Mouse (Mus musculus): ENCODE measurements around the gene Olfr1263. TPM values are rescaled to one million over a fixed set of nuclear protein-coding genes. Genes with fewer than 3 reads are reported as not detected.

Olfr1263 gene
- polyA plus RNA-seq (2014; fragmentation: Nextera tagmentation; extraction: Ambion mirVana): not detected in 2 replicates

- no peaks in the 10 kb centered on the region for H3K9me3 ChIP-seq (ENCODE audit: control insufficient read depth, low read length)
- no peaks in the 10 kb centered on the region for H3K36me3 ChIP-seq (ENCODE audit: control insufficient read depth, insufficient read depth, low read length)
- H3K27ac ChIP-seq (ENCODE audit: low read depth, low read length): no peak within 1 kb of the TSS
- H3K4me3 ChIP-seq (ENCODE audit: low read depth, low read length): no peak within 1 kb of the TSS
- 77% methylated on average over 2 of the region's 2 CpGs for whole genome bisulfite sequencing
- no peak for ATAC-seq (ENCODE audit: low read depth)
- no peaks in the 10 kb centered on the region for H3K4me1 ChIP-seq (ENCODE audit: control insufficient read depth, insufficient read depth, low read length)
- H3K27me3 ChIP-seq (ENCODE audit: control insufficient read depth, insufficient read depth, low read length): no peaks in the 10 kb centered on the region
- H3K4me2 ChIP-seq (ENCODE audit: low read depth, low read length): no peak within 1 kb of the TSS
- no peak within 1 kb of the TSS for H3K9ac ChIP-seq (replicated peaks; ENCODE audit: low read depth, low read length)
Observed at GRCm38 (mm10) chr2:90011831-90012230, at the start of gene Olfr1263. TSS of gene Olfr1263 (plus strand) at chr2:90012131.

GRCm38 (mm10) chr2:89974184-89974583 lies 37.7 kb upstream of the Olfr1263 start, which contains the start of gene Olfr1260:
TSS of gene Olfr1260 (plus strand) at chr2:89974340.
- Histone ChIP-seq H3K4me1 (ENCODE audit: control insufficient read depth, insufficient read depth, low read length) (no peaks in the 10 kb centered on the region), H3K36me3 (ENCODE audit: control insufficient read depth, insufficient read depth, low read length) (no peaks in the 10 kb centered on the region), H3K4me2 (ENCODE audit: low read depth, low read length) (no peak within 1 kb of the TSS), H3K9me3 (ENCODE audit: control insufficient read depth, low read length) (no peaks in the 10 kb centered on the region), H3K9ac (replicated peaks; ENCODE audit: low read depth, low read length) (no peak within 1 kb of the TSS), H3K27ac (ENCODE audit: low read depth, low read length) (no peak within 1 kb of the TSS), H3K27me3 (ENCODE audit: control insufficient read depth, insufficient read depth, low read length) (no peaks in the 10 kb centered on the region), H3K4me3 (ENCODE audit: low read depth, low read length) (no peak within 1 kb of the TSS)
- peak; percentile 61; the same call in 1 of the 2 replicates for ATAC-seq (ENCODE audit: low read depth)
- 39% methylated on average over 2 of the region's 2 CpGs for WGBS

- H3K4me3 ChIP-seq (ENCODE audit: low read depth, low read length): no peak overlapping the region
- no peaks in the 10 kb centered on the region for H3K4me1 ChIP-seq (ENCODE audit: control insufficient read depth, insufficient read depth, low read length)
- ATAC-seq (ENCODE audit: low read depth): no peak
- H3K27me3 ChIP-seq (ENCODE audit: control insufficient read depth, insufficient read depth, low read length): no peaks in the 10 kb centered on the region
- no peak overlapping the region for H3K4me2 ChIP-seq (ENCODE audit: low read depth, low read length)
- H3K9me3 ChIP-seq (ENCODE audit: control insufficient read depth, low read length): no peaks in the 10 kb centered on the region
- no peak overlapping the region for H3K9ac ChIP-seq (replicated peaks; ENCODE audit: low read depth, low read length)
- WGBS: 92% methylated on average over 2 of the region's 2 CpGs
- no peak overlapping the region for H3K27ac ChIP-seq (ENCODE audit: low read depth, low read length)
- no peaks in the 10 kb centered on the region for H3K36me3 ChIP-seq (ENCODE audit: control insufficient read depth, insufficient read depth, low read length)
Observed at GRCm38 (mm10) chr2:89977709-89978108, 34.2 kb upstream of the Olfr1263 start.

- Histone ChIP-seq H3K9me3 (ENCODE audit: control insufficient read depth, low read length) (no peaks in the 10 kb centered on the region), H3K9ac (replicated peaks; ENCODE audit: low read depth, low read length) (no peak within 1 kb of the TSS), H3K4me2 (ENCODE audit: low read depth, low read length) (no peak within 1 kb of the TSS), H3K27me3 (ENCODE audit: control insufficient read depth, insufficient read depth, low read length) (no peaks in the 10 kb centered on the region), H3K4me3 (ENCODE audit: low read depth, low read length) (no peak within 1 kb of the TSS), H3K4me1 (ENCODE audit: control insufficient read depth, insufficient read depth, low read length) (no peaks in the 10 kb centered on the region), H3K36me3 (ENCODE audit: control insufficient read depth, insufficient read depth, low read length) (no peaks in the 10 kb centered on the region), H3K27ac (ENCODE audit: low read depth, low read length) (no peak within 1 kb of the TSS)
- no peak for ATAC-seq (ENCODE audit: low read depth)
Observed at GRCm38 (mm10) chr2:89990921-89991320, 21.0 kb upstream of the Olfr1263 start, which contains the start of gene Olfr1261. TSS of gene Olfr1261 (plus strand) at chr2:89991221.

GRCm38 (mm10) chr2:89999845-90000244 lies 12.1 kb upstream of the Olfr1263 start, which contains the start of gene Olfr1262:
TSS of gene Olfr1262 (plus strand) at chr2:90000145.
- no peaks in the 10 kb centered on the region for H3K4me1 ChIP-seq (ENCODE audit: control insufficient read depth, insufficient read depth, low read length)
- no peak within 1 kb of the TSS for H3K27ac ChIP-seq (ENCODE audit: low read depth, low read length)
- no peak for ATAC-seq (ENCODE audit: low read depth)
- H3K27me3 ChIP-seq (ENCODE audit: control insufficient read depth, insufficient read depth, low read length): no peaks in the 10 kb centered on the region
- H3K36me3 ChIP-seq (ENCODE audit: control insufficient read depth, insufficient read depth, low read length): no peaks in the 10 kb centered on the region
- no peak within 1 kb of the TSS for H3K9ac ChIP-seq (replicated peaks; ENCODE audit: low read depth, low read length)
- no peak within 1 kb of the TSS for H3K4me3 ChIP-seq (ENCODE audit: low read depth, low read length)
- H3K9me3 ChIP-seq (ENCODE audit: control insufficient read depth, low read length): no peaks in the 10 kb centered on the region
- no peak within 1 kb of the TSS for H3K4me2 ChIP-seq (ENCODE audit: low read depth, low read length)

- no peak within 1 kb of the TSS for H3K9ac ChIP-seq (replicated peaks; ENCODE audit: low read depth, low read length)
- 80% methylated on average over 2 of the region's 2 CpGs for WGBS
Observed at GRCm38 (mm10) chr2:90025477-90025876, 13.5 kb downstream of the Olfr1263 start, which contains the start of gene Olfr1264. TSS of gene Olfr1264 (minus strand) at chr2:90025577.

GRCm38 (mm10) chr2:90035037-90035436 lies 23.1 kb downstream of the Olfr1263 start, which contains the start of gene Olfr1265:
TSS of gene Olfr1265 (plus strand) at chr2:90035337.
- no peaks in the 10 kb centered on the region for H3K36me3 ChIP-seq (ENCODE audit: control insufficient read depth, insufficient read depth, low read length)
- H3K4me3 ChIP-seq (ENCODE audit: low read depth, low read length): no peak within 1 kb of the TSS
- H3K27ac ChIP-seq (ENCODE audit: low read depth, low read length): no peak within 1 kb of the TSS
- no peaks in the 10 kb centered on the region for H3K27me3 ChIP-seq (ENCODE audit: control insufficient read depth, insufficient read depth, low read length)
- H3K9me3 ChIP-seq (ENCODE audit: control insufficient read depth, low read length): no peaks in the 10 kb centered on the region
- no peaks in the 10 kb centered on the region for H3K4me1 ChIP-seq (ENCODE audit: control insufficient read depth, insufficient read depth, low read length)
- ATAC-seq (ENCODE audit: low read depth): no peak
- H3K4me2 ChIP-seq (ENCODE audit: low read depth, low read length): no peak within 1 kb of the TSS
- no peak within 1 kb of the TSS for H3K9ac ChIP-seq (replicated peaks; ENCODE audit: low read depth, low read length)

More at GRCm38 (mm10) chr2:90025477-90025876, 13.5 kb downstream of the Olfr1263 start, which contains the start of gene Olfr1264:
- H3K27me3 ChIP-seq (ENCODE audit: control insufficient read depth, insufficient read depth, low read length): no peaks in the 10 kb centered on the region
- no peaks in the 10 kb centered on the region for H3K36me3 ChIP-seq (ENCODE audit: control insufficient read depth, insufficient read depth, low read length)
- H3K9me3 ChIP-seq (ENCODE audit: control insufficient read depth, low read length): no peaks in the 10 kb centered on the region
- ATAC-seq (ENCODE audit: low read depth): no peak
- no peak within 1 kb of the TSS for H3K4me2 ChIP-seq (ENCODE audit: low read depth, low read length)
- no peak within 1 kb of the TSS for H3K4me3 ChIP-seq (ENCODE audit: low read depth, low read length)
- no peak within 1 kb of the TSS for H3K27ac ChIP-seq (ENCODE audit: low read depth, low read length)
- H3K4me1 ChIP-seq (ENCODE audit: control insufficient read depth, insufficient read depth, low read length): no peaks in the 10 kb centered on the region

- no peaks in the 10 kb centered on the region for H3K27me3 ChIP-seq (ENCODE audit: control insufficient read depth, insufficient read depth, low read length)
- no peaks in the 10 kb centered on the region for H3K4me1 ChIP-seq (ENCODE audit: control insufficient read depth, insufficient read depth, low read length)
- H3K27ac ChIP-seq (ENCODE audit: low read depth, low read length): no peak within 1 kb of the TSS
- H3K4me2 ChIP-seq (ENCODE audit: low read depth, low read length): no peak within 1 kb of the TSS
- H3K36me3 ChIP-seq (ENCODE audit: control insufficient read depth, insufficient read depth, low read length): no peaks in the 10 kb centered on the region
- H3K4me3 ChIP-seq (ENCODE audit: low read depth, low read length): no peak within 1 kb of the TSS
- H3K9ac ChIP-seq (replicated peaks; ENCODE audit: low read depth, low read length): no peak within 1 kb of the TSS
- H3K9me3 ChIP-seq (ENCODE audit: control insufficient read depth, low read length): no peaks in the 10 kb centered on the region
- no peak for ATAC-seq (ENCODE audit: low read depth)
Observed at GRCm38 (mm10) chr2:90063494-90063893, 51.6 kb downstream of the Olfr1263 start, which contains the start of gene Olfr140. TSS of gene Olfr140 (minus strand) at chr2:90063594.

All from neural tube, embryonic 14.5 days (tissue).